Mouse (Mus musculus) embryonic facial prominence, embryonic 14.5 days (tissue): ENCODE measurements at regions not wholly inside any gene's neighbourhood (a gene's known extent, or its start where the extent isn't known, plus 50 kb on each side); places are given as distances from the start of the nearest gene placed in this dataset.

ENCODE experiments used
- ATAC-seq: fragments of 200-750 bp; cut with Nextera tagmentation; 2 replicates; pipeline ENCODE4 v1.8.0; 2017; ENCODE audit warnings: low read depth, moderate number of reproducible peaks, moderate TSS enrichment
- DNase-seq: peaks from one replicate; pipeline ENCODE4 v3.0.0-alpha.2; 2015; ENCODE audit warnings: low spot score
- H3K27ac ChIP-seq: fragments of 300-500 bp; sonication (generic); replicated peaks from 2 replicates; pipeline ENCODE4 v1.5.1; 2014; ENCODE audit warnings: low read depth, mild to moderate bottlenecking, low read length, moderate library complexity
- H3K27me3 ChIP-seq: fragments of 300-500 bp; sonication (generic); replicated peaks from 2 replicates; pipeline ENCODE4 v1.6.1; 2014; ENCODE audit warnings: low read length; ENCODE audit not compliant: control insufficient read depth, insufficient read depth
- H3K36me3 ChIP-seq: fragments of 300-500 bp; sonication (generic); 2 replicates; pipeline ENCODE4 v1.6.1; 2014; ENCODE audit warnings: low read length, mixed read lengths; ENCODE audit not compliant: control insufficient read depth, insufficient read depth
- H3K4me1 ChIP-seq: fragments of 300-500 bp; sonication (generic); 2 replicates; pipeline ENCODE4 v1.6.1; 2014; ENCODE audit warnings: antibody characterized with exemption, low read length; ENCODE audit not compliant: control insufficient read depth, insufficient read depth
- H3K4me2 ChIP-seq: fragments of 300-500 bp; sonication (generic); 2 replicates; pipeline ENCODE4 v1.6.1; 2014; ENCODE audit warnings: low read depth, mild to moderate bottlenecking, low read length, moderate library complexity, mixed read lengths
- H3K4me3 ChIP-seq: fragments of 300-500 bp; sonication (generic); 2 replicates; pipeline ENCODE4 v1.5.1; 2014; ENCODE audit warnings: low read depth, mild to moderate bottlenecking, low read length
- H3K9ac ChIP-seq: fragments of 300-500 bp; sonication (generic); 2 replicates; pipeline ENCODE4 v1.6.1; 2014; ENCODE audit warnings: low read depth, mild to moderate bottlenecking, low read length, moderate library complexity, mixed read lengths
- H3K9me3 ChIP-seq: fragments of 300-500 bp; sonication (generic); 2 replicates; pipeline ENCODE4 v1.6.1; 2016; ENCODE audit warnings: low read length; ENCODE audit not compliant: control insufficient read depth
- WGBS: fragments of 180-500 bp; shearing (Covaris S2); extraction: QIAGEN DNeasy Blood & Tissue Kit; methylation state at CpG from one replicate; pipeline ENCODE4 v1.1.7; 2014; 5-methylcytosine and 5-hydroxymethylcytosine counted together

DNA sequence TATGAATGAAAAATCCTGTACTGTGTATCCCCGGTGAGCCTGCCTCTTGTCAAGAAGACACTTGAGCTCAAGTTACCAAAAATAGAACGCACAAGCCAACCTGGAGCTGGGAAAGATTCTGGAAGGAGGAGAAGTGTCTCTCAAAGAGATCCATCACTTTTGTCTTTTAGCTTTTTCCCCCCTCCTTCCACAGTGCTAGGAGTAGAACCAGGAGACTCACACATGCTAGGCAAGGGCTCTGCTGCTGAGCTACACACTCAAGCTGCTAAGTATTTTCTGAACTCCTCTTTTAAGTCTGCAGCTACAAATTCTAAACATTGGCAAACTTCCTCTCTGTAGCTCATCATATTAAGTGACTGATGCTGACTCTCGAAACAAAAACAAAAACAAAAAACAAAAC, 176.2 kb upstream of the Atp5g3 start:
- Histone ChIP-seq H3K27me3 (no peaks in the 10 kb centered on the region), H3K27ac (no peak overlapping the region), H3K9me3 (peaks cover 3% of the 10 kb centered on the region; the same call in 1 of the 2 replicates), H3K4me3 (no peak overlapping the region), H3K36me3 (no peaks in the 10 kb centered on the region), H3K4me2 (no peak overlapping the region), H3K4me1 (no peaks in the 10 kb centered on the region), H3K9ac (no peak overlapping the region)
- ATAC-seq (no peak), DNase-seq (no peak)
- WGBS, result 55% methylated on average over 3 of the region's 3 CpGs

DNA sequence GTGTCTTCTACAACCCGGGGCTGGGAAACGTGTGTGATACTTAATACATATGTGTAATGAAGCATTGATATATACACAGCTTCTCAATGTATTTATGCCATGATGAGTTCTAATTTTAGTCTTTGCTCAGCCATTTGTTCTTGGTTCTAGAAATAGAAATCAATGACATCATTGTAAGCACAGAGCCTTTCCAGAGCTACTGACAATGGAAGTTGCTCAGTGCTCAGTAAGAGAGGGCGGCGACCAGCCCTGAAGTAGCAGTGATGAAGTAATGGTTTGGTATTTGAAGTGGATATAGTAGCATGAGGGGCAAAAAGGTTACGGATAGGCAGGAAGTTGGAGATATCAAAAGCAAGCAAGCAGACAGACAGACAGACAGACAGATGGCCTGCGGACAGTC, 173.8 kb upstream of the Atp5g3 start:
- Histone ChIP-seq H3K27ac (no peak overlapping the region), H3K9ac (no peak overlapping the region), H3K4me2 (no peak overlapping the region), H3K9me3 (peaks cover 3% of the 10 kb centered on the region; the same call in 1 of the 2 replicates), H3K4me1 (no peaks in the 10 kb centered on the region), H3K27me3 (no peaks in the 10 kb centered on the region), H3K36me3 (no peaks in the 10 kb centered on the region), H3K4me3 (no peak overlapping the region)
- WGBS, result 90% methylated on average over 6 of the region's 6 CpGs
- no peak for ATAC-seq
- no peak for DNase-seq

DNA sequence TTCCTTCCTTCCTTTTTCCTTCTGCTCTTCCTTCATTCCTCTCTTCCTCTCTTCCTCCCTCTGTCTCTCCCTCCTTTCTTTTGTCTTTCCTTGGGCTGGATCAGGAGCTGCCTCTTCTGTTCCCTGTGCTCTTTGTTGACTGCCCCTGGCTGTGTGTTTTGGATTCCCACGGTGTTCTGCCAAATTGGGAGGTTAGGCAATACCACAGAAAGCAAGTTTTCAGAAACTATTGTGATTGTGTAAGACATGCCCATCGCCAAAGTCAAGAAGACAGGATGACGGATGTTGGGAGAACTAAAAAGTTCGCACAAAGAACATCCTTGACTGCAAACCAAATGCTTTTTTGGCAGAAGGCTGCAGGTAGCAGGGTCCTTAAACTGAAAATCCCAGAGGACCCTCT, 165.6 kb upstream of the Atp5g3 start:
- Histone ChIP-seq H3K4me1 (no peaks in the 10 kb centered on the region), H3K27ac (no peak overlapping the region), H3K4me2 (no peak overlapping the region), H3K27me3 (no peaks in the 10 kb centered on the region), H3K9me3 (no peaks in the 10 kb centered on the region), H3K9ac (no peak overlapping the region), H3K36me3 (no peaks in the 10 kb centered on the region), H3K4me3 (no peak overlapping the region)
- ATAC-seq, result no peak
- WGBS, result 61% methylated on average over 4 of the region's 4 CpGs
- DNase-seq, result no peak

DNA sequence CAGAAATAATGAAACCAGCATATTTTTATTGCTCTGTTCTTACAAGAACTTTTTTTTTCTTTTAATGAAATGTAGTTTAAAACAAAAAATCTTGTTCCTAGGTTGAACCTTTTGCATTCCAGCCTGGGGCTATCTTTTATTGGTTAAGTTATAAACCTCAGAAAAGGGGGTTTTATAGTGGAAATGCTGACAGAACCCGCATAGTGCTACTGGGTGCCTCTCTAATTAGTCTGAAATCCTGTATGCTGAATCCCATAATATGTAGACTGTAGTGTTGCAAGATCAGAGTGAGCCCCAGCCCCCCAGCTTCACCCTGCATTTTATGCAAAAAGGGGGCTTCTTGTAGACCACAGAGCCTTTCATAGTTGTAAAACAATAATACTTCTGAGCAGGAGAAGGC, 164.4 kb upstream of the Atp5g3 start:
- DNase-seq (no peak), ATAC-seq (no peak)
- no peak overlapping the region for H3K9ac ChIP-seq
- no peaks in the 10 kb centered on the region for H3K9me3 ChIP-seq
- H3K4me3 ChIP-seq, result no peak overlapping the region
- H3K4me2 ChIP-seq, result no peak overlapping the region
- no peak overlapping the region for H3K27ac ChIP-seq
- H3K27me3 ChIP-seq, result no peaks in the 10 kb centered on the region
- no peaks in the 10 kb centered on the region for H3K36me3 ChIP-seq
- H3K4me1 ChIP-seq, result no peaks in the 10 kb centered on the region
- WGBS, result 62% methylated on average over 1 of the region's 1 CpGs

DNA sequence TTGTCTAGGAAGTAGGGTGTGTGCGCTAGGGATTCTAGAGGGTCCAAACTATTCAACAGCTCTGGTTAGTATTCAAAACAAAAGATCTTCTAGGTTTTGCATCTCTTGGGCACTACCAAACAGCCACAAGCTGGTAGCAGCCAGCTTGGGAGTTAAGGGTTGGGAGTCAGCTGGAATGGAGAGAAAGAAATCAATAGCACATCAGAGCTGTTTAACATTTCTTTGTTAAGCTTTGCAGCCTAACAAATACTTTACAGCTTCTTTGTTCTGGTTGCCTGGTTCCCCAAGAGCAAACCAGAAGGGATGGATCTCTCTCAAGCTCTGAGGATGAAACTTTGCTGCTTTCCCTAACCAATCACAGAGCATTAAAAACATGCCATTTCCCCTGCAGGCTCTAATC, 162.3 kb upstream of the Atp5g3 start:
- Histone ChIP-seq H3K36me3 (no peaks in the 10 kb centered on the region), H3K4me1 (no peaks in the 10 kb centered on the region), H3K27ac (no peak overlapping the region)

DNA sequence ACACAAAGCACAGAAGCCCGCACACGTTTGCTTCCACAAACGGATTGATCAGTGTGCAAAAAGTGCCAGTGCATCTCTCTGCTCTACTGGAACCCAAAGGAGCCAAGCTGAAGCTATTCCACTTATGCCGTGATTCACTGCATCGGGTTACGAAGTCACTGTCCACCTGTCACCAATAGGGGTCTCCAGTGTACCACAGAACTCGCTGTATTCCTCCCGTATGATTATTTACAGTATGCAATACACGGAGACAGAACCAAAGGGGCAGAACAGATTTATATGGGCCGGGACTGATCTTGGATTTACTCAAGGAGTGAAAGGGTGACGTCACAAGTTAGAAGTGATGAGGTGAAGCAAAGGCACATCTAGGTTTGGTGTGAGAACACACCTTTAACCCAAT, 155.5 kb upstream of the Atp5g3 start:
- Histone ChIP-seq H3K4me1 (no peaks in the 10 kb centered on the region), H3K9me3 (no peaks in the 10 kb centered on the region), H3K9ac (no peak overlapping the region), H3K27ac (no peak overlapping the region), H3K4me3 (no peak overlapping the region), H3K4me2 (peak overlapping the region; percentile 29), H3K36me3 (no peaks in the 10 kb centered on the region), H3K27me3 (peaks cover 10% of the 10 kb centered on the region; the same call in 1 of the 2 replicates)
- ATAC-seq, result peak; percentile 82
- DNase-seq, result peak; percentile 89
- 4% methylated on average over 11 of the region's 11 CpGs for whole genome bisulfite sequencing

More for the DNA sequence above, 162.3 kb upstream of the Atp5g3 start:
- Histone ChIP-seq H3K9ac (no peak overlapping the region), H3K9me3 (no peaks in the 10 kb centered on the region), H3K27me3 (no peaks in the 10 kb centered on the region), H3K4me3 (no peak overlapping the region), H3K4me2 (no peak overlapping the region)
- DNase-seq, result no peak
- 94% methylated on average over 1 of the region's 1 CpGs for WGBS
- ATAC-seq, result no peak

DNA sequence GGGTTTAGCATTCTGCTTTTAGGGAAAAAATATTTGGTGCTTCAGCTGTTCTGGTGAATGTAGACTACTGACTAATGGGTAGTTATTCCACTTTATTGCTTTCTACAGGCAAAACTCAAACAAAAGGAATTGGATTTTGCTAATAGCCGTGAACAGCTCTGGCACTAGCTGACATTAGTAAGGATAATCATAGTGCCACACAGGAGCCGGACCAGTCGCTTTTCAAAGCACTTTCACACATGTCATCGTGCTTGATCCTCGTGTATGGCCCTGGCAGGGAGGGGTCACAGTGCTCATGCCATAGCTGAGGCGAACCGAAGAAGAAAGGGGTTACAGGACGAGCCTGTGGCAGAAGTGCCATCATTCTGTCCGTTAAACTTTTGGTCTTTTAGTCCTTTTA, 153.2 kb upstream of the Atp5g3 start:
- ATAC-seq (no peak), DNase-seq (no peak)
- WGBS, result 76% methylated on average over 9 of the region's 9 CpGs
- Histone ChIP-seq H3K9me3 (no peaks in the 10 kb centered on the region), H3K4me1 (no peaks in the 10 kb centered on the region), H3K4me3 (no peak overlapping the region), H3K27me3 (peaks cover 14% of the 10 kb centered on the region; the same call in 1 of the 2 replicates), H3K4me2 (no peak overlapping the region), H3K9ac (no peak overlapping the region), H3K27ac (no peak overlapping the region), H3K36me3 (no peaks in the 10 kb centered on the region)

DNA sequence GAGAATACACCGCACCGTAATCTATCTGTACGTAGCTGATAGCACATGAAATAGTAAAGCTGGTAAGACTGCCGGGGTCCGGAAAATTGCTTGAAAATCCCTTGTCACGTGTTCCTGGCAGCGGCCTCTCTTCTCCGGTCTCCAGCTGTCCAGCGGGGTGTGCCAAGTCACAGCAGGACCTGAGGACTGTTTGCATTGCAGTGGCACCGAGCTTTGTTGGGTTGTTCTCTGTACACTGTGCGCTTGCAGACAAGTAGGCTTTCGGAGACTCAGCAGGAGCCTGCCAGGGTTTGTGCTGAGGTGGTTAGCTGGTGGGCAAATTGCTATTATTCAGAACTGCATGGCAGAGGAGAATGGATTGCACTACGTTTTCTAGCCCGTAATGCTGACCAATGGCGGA, 152.7 kb upstream of the Atp5g3 start:
- Histone ChIP-seq H3K9ac (no peak overlapping the region), H3K36me3 (no peaks in the 10 kb centered on the region), H3K27ac (no peak overlapping the region), H3K27me3 (peaks cover 14% of the 10 kb centered on the region; the same call in 1 of the 2 replicates), H3K4me1 (no peaks in the 10 kb centered on the region), H3K4me3 (no peak overlapping the region), H3K9me3 (no peaks in the 10 kb centered on the region), H3K4me2 (0 out of 2 replicates have a peak overlapping the region, but pooled peaks have one; percentile 5)
- peak; percentile 47 for DNase-seq
- WGBS, result 74% methylated on average over 15 of the region's 15 CpGs
- no peak for ATAC-seq

DNA sequence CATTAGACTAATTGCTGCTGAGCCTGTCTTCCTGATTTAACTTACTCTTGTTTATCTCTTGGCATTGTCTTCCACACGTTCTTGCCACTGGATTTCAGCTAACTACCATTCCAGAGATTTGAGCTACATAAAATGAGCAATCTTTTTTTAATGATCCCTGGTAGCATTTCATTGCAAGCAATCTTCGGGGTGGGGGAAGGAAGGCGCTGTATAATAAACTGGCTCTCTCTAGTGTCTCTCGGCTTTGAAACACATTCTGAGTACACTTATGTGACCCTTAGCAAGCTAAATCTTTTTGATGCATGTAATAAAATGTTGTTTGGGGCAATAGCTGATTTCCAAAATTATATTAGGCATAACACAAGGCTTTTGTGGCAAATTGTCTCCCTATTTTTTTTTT, 152.2 kb upstream of the Atp5g3 start:
- peaks cover 14% of the 10 kb centered on the region; the same call in 1 of the 2 replicates for H3K27me3 ChIP-seq
- no peaks in the 10 kb centered on the region for H3K9me3 ChIP-seq
- no peak overlapping the region for H3K4me2 ChIP-seq
- H3K4me1 ChIP-seq, result no peaks in the 10 kb centered on the region
- DNase-seq, result no peak
- H3K4me3 ChIP-seq, result no peak overlapping the region
- no peak overlapping the region for H3K27ac ChIP-seq
- H3K9ac ChIP-seq, result no peak overlapping the region
- no peaks in the 10 kb centered on the region for H3K36me3 ChIP-seq
- no peak for ATAC-seq
- WGBS, result 76% methylated on average over 4 of the region's 4 CpGs
